Mouse (Mus musculus) limb, embryonic 14.5 days (tissue): ENCODE measurements around the gene Tbc1d2. TPM values are rescaled to one million over a fixed set of nuclear protein-coding genes. Genes with fewer than 3 reads are reported as not detected.

Experiments
- ATAC-seq: fragments of 200-750 bp; cut with Nextera tagmentation; 2 replicates; pipeline ENCODE4 v1.8.0; 2017; ENCODE audit warnings: low read depth, moderate number of reproducible peaks, moderate TSS enrichment; ENCODE audit not compliant: low FRiP score
- DNase-seq: peaks from one replicate; pipeline ENCODE4 v3.0.0-alpha.2; 2015; ENCODE audit warnings: low spot score
- H3K27ac ChIP-seq: fragments of 300-500 bp; sonication (generic); replicated peaks from 2 replicates; pipeline ENCODE4 v1.5.1; 2014; ENCODE audit warnings: low read depth, mild to moderate bottlenecking, low read length, moderate library complexity, mixed read lengths
- H3K27me3 ChIP-seq: fragments of 300-500 bp; sonication (generic); 2 replicates; pipeline ENCODE4 v1.6.1; 2014; ENCODE audit warnings: low read length, mixed read lengths; ENCODE audit not compliant: control insufficient read depth, insufficient read depth
- H3K36me3 ChIP-seq: fragments of 300-500 bp; sonication (generic); 2 replicates; pipeline ENCODE4 v1.6.1; 2014; ENCODE audit warnings: mild to moderate bottlenecking, low read length, moderate library complexity, mixed read lengths; ENCODE audit not compliant: control insufficient read depth, insufficient read depth
- H3K4me1 ChIP-seq: fragments of 300-500 bp; sonication (generic); 2 replicates; pipeline ENCODE4 v1.6.1; 2014; ENCODE audit warnings: antibody characterized with exemption, low read length, mixed read lengths; ENCODE audit not compliant: control insufficient read depth, insufficient read depth
- H3K4me2 ChIP-seq: fragments of 300-500 bp; sonication (generic); replicated peaks from 2 replicates; pipeline ENCODE4 v1.6.1; 2014; ENCODE audit warnings: low read depth, mild to moderate bottlenecking, low read length, moderate library complexity; ENCODE audit not compliant: severe bottlenecking
- H3K4me3 ChIP-seq: fragments of 300-500 bp; sonication (generic); replicated peaks from 2 replicates; pipeline ENCODE4 v1.5.1; 2014; ENCODE audit warnings: low read length
- H3K9ac ChIP-seq: fragments of 300-500 bp; sonication (generic); 2 replicates; pipeline ENCODE4 v1.6.1; 2014; ENCODE audit warnings: mild to moderate bottlenecking, low read depth, low read length, moderate library complexity; ENCODE audit not compliant: severe bottlenecking
- H3K9me3 ChIP-seq: fragments of 300-500 bp; sonication (generic); 2 replicates; pipeline ENCODE4 v1.6.1; 2016; ENCODE audit warnings: low read length; ENCODE audit not compliant: control insufficient read depth
- POLR2A ChIP-seq: fragments of 200-500 bp; IDR thresholded peaks from 2 replicates; pipeline ENCODE4 v1.8.0; 2012; ENCODE audit warnings: inconsistent platforms, mild to moderate bottlenecking, moderate library complexity, borderline replicate concordance; ENCODE audit not compliant: insufficient read depth, insufficient read length; ENCODE audit errors: extremely low read depth
- WGBS: fragments of 180-500 bp; shearing (Covaris S2); extraction: QIAGEN DNeasy Blood & Tissue Kit; methylation state at CpG from one replicate; pipeline ENCODE4 v1.1.7; 2014; 5-methylcytosine and 5-hydroxymethylcytosine counted together
- polyA plus RNA-seq, 2 experiments: library from polyadenylated mRNA; depleted of rRNA in 1 of 2; stranded (reverse) in 1 of 2; unstranded in 1 of 2; fragments of >200 nt; fragmentation: Nextera tagmentation in 1 of 2; extraction: Ambion mirVana in 1 of 2; gene quantifications; 2 replicates each; pipeline versions ENCODE4 v1.2.1 to v1.2.3; 2012 to 2014

The Tbc1d2 gene
- polyA plus RNA-seq, 2 experiments = 1.5 to 2.1 TPM

DNA sequence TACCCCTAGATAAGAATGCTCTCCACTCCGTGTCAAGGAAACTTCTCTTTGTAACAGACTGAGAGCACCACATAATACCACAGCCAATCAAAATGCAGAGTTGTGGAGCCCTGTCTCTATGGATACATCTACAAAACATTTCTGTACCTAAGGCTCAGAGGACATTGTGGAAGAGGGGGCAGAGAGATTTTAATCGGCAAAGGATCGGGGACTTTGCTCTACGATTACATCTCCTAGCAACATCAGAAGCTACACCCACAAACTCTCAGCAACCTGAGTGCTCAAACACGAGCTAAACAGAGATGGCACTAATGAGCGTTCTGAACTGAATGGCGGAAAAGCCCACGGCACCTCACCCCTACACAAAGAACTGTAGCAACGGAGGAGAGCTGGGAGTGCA is 78.3 kb downstream of the Tbc1d2 start:
- Histone ChIP-seq H3K9me3 (no peaks in the 10 kb centered on the region), H3K4me3 (no peak overlapping the region), H3K36me3 (no peaks in the 10 kb centered on the region), H3K27me3 (no peaks in the 10 kb centered on the region), H3K9ac (no peak overlapping the region), H3K4me1 (peaks cover 3% of the 10 kb centered on the region; the same call in 1 of the 2 replicates), H3K4me2 (no peak overlapping the region), H3K27ac (no peak overlapping the region)
- TF ChIP-seq POLR2A = no peak
- no peak for DNase-seq
- ATAC-seq = no peak
- 88% methylated on average over 9 of the region's 9 CpGs for WGBS

DNA sequence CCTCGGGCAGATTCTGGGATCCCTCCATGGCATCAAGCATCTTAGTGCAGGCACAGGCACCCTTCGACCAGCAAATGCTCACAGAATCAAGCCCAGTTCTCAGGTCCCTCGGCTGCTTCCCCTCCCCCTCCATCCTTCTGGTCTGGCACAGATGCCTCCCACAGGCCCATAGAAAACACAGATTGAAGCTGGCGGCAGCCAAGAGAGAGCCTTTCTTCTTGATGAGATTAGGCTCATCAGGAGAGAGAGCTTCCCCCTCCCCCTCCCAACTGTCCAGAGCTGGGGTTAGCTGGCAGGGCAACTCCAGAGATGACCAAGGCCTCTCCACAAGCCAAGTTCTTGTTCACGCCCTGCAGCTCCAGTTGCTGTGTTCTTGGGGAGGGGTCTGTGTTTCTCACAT is 80.3 kb downstream of the Tbc1d2 start:
- no peaks in the 10 kb centered on the region for H3K9me3 ChIP-seq
- H3K4me2 ChIP-seq = no peak overlapping the region
- peaks cover 2% of the 10 kb centered on the region; the same call in 1 of the 2 replicates for H3K4me1 ChIP-seq
- no peak overlapping the region for H3K27ac ChIP-seq
- 49% methylated on average over 5 of the region's 5 CpGs for WGBS
- TF ChIP-seq POLR2A = no peak
- H3K4me3 ChIP-seq = no peak overlapping the region
- ATAC-seq (no peak), DNase-seq (no peak)
- no peaks in the 10 kb centered on the region for H3K27me3 ChIP-seq
- no peaks in the 10 kb centered on the region for H3K36me3 ChIP-seq
- no peak overlapping the region for H3K9ac ChIP-seq

DNA sequence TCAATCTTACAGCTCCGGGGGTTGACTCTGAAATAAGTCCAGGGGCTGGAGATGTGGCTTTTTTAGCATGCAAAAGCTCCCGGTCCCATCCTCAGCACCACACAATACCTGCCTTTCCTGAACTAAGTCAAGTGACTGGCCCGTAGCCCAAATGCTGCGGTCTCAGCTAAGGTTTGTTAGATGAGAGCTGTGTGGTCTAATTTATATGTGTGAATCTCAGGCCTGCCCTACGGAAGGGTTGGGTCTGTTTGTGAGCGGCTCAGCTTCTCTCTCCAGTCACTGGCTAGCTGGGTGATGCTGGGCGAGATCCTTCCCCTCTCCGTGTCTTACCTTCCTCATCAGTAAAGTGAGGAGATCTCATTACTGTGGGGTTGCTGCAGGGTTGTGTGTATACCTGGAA is 81.8 kb downstream of the Tbc1d2 start:
- no peak for TF ChIP-seq POLR2A
- 89% methylated on average over 8 of the region's 8 CpGs for WGBS
- H3K4me2 ChIP-seq = no peak overlapping the region

DNA sequence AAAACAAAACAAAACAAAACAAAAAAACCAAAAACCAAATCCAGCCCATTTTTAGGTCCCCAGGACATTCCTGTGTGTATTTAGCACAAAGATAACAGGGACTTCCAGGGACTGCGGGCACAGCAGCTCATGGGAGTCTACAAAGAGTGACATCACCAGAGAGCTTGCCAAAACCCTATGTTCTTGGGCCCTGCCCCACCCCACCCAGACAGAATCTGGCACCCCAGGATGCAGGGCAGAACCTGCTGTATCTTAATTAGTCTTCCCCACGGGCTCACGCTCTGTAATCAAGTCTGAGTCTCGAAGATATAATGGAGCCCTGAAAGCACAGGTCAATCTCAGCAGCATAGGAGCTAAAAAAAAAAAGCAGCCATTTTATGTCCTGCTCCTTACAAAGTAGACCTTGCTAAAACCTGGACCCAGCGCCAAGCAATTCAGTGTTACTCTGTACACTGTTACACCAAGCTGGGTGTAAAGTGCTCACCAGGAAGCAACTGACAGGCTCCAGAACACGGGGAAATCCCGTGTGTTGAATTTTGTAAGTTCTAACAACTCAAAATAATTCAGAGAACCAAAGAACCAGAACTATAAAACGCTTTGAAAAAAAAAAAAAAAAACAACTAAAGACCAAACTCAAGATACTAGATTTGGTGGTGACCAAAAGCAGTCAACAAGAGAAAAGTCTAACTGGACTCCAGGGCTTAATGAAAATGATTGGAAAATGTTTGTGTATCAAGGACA is 82.9 kb downstream of the Tbc1d2 start:
- no peaks in the 10 kb centered on the region for H3K27me3 ChIP-seq
- no peak overlapping the region for H3K4me2 ChIP-seq
- no peaks in the 10 kb centered on the region for H3K36me3 ChIP-seq
- ATAC-seq (no peak), DNase-seq (no peak)
- no peak overlapping the region for H3K9ac ChIP-seq
- WGBS = 72% methylated on average over 8 of the region's 8 CpGs
- no peak overlapping the region for H3K27ac ChIP-seq
- H3K4me3 ChIP-seq = no peak overlapping the region
- TF ChIP-seq POLR2A = no peak
- H3K9me3 ChIP-seq = no peaks in the 10 kb centered on the region
- H3K4me1 ChIP-seq = no peaks in the 10 kb centered on the region

More for the DNA sequence above, 81.8 kb downstream of the Tbc1d2 start:
- no peaks in the 10 kb centered on the region for H3K36me3 ChIP-seq
- H3K9me3 ChIP-seq = no peaks in the 10 kb centered on the region
- ATAC-seq (no peak), DNase-seq (no peak)
- H3K27ac ChIP-seq = no peak overlapping the region
- no peak overlapping the region for H3K9ac ChIP-seq
- no peaks in the 10 kb centered on the region for H3K4me1 ChIP-seq
- no peak overlapping the region for H3K4me3 ChIP-seq
- no peaks in the 10 kb centered on the region for H3K27me3 ChIP-seq

DNA sequence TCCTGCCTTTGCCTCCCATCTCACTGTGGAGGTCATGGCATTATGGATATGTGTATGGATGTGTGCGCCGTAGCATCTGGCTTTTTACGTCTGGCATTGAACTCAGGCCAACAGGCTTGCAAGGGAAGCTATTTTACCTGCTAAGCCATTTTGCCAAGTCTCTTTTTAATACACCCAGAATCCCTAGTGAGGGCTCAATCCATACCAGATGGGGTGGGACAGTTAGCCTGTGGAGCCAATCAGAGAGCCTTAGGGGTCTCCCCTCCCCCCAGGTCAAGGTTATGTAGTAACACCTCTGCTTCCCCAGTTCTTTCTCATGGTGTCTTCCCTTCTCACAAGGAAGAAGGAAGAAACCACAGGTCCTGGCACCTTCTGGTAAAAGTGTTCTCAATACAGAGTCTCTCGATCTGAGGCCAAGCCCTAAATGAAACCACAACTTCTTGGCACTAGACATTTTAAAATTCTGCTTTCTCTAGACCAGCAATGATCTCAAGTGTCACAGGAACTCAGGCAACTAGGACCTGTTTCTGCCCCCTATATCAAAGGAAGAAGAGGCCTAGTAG is 84.5 kb downstream of the Tbc1d2 start:
- Histone ChIP-seq H3K27ac (no peak overlapping the region), H3K9ac (no peak overlapping the region), H3K27me3 (no peaks in the 10 kb centered on the region), H3K9me3 (no peaks in the 10 kb centered on the region), H3K36me3 (no peaks in the 10 kb centered on the region), H3K4me1 (no peaks in the 10 kb centered on the region), H3K4me3 (no peak overlapping the region), H3K4me2 (no peak overlapping the region)
- DNase-seq = no peak
- no peak for ATAC-seq
- 64% methylated on average over 4 of the region's 4 CpGs for WGBS
- no peak for TF ChIP-seq POLR2A
